ENCODE assay signal across 8 mouse cellular contexts in genomic region chr2:27428071-27428470, GRCm38 (mm10). TPM values are rescaled to one million over a fixed set of nuclear protein-coding genes. Genes with fewer than 3 reads are reported as not detected.
DNase-seq lines count a peak whose midpoint lies in the region; ATAC-seq and TF ChIP-seq lines count a peak whose summit lies in the region.

No protein-coding gene starts in this region.

- peaks cover 34% of the 10 kb centered on the region for H3K79me2 ChIP-seq in C2C12 (ENCODE audit: control insufficient read depth, insufficient read depth)

- ATAC-seq in granulocyte monocyte progenitor cell, adult 5-6 weeks (replicated peaks; ENCODE audit: poor library complexity, severe bottlenecking): peak; percentile 41
- ATAC-seq in kidney, postnatal 0 days (replicated peaks; ENCODE audit: low FRiP score, low read depth): no peak
- no peak for ATAC-seq in liver, embryonic 11.5 days (replicated peaks; ENCODE audit: low FRiP score)
- 0 out of 2 replicates have a peak, but pooled peaks have one; percentile 19 for ATAC-seq in neural tube, embryonic 12.5 days (ENCODE audit: low FRiP score, low read depth)
- no peak for ATAC-seq in stomach, postnatal 0 days (ENCODE audit: low FRiP score, low TSS enrichment)

- no peak overlapping the region for H3K4me3 ChIP-seq in C2C12 (ENCODE audit: insufficient read depth, poor library complexity, severe bottlenecking)
- no peak overlapping the region for H3K4me3 ChIP-seq in kidney, postnatal 0 days (replicated peaks; ENCODE audit: low read depth, low read length)
- no peak overlapping the region for H3K4me3 ChIP-seq in liver, embryonic 11.5 days (ENCODE audit: low read depth, low read length)
- H3K4me3 ChIP-seq in neural tube, embryonic 12.5 days: no peak overlapping the region
- H3K4me3 ChIP-seq in stomach, postnatal 0 days (ENCODE audit: low read depth, low read length): no peak overlapping the region

- no peak overlapping the region for H3ac ChIP-seq in C2C12 (ENCODE audit: control insufficient read depth, insufficient read length, low read depth)

- no peaks in the 10 kb centered on the region for H3K9me3 ChIP-seq in kidney, postnatal 0 days (replicated peaks; ENCODE audit: low read length)
- no peaks in the 10 kb centered on the region for H3K9me3 ChIP-seq in liver, embryonic 11.5 days (ENCODE audit: control insufficient read depth, low read length)
- H3K9me3 ChIP-seq in neural tube, embryonic 12.5 days: no peaks in the 10 kb centered on the region
- H3K9me3 ChIP-seq in stomach, postnatal 0 days (ENCODE audit: control insufficient read depth, low read length): no peaks in the 10 kb centered on the region

- DNase-seq in adrenal gland, postnatal 14 days: peak; percentile 92
- DNase-seq in embryo, embryonic 9.5 days (ENCODE audit: extremely low spot score): peak; percentile 85
- peak; percentile 92 for DNase-seq in kidney, postnatal 0 days (ENCODE audit: low spot score)
- DNase-seq in liver, embryonic 11.5 days (ENCODE audit: low spot score): peak; percentile 77
- peak; percentile 79 for DNase-seq in stomach, postnatal 0 days (ENCODE audit: low spot score)

- no peak overlapping the region for H3K27ac ChIP-seq in kidney, postnatal 0 days
- no peak overlapping the region for H3K27ac ChIP-seq in liver, embryonic 11.5 days (ENCODE audit: low read depth, low read length)
- no peak overlapping the region for H3K27ac ChIP-seq in neural tube, embryonic 12.5 days
- no peak overlapping the region for H3K27ac ChIP-seq in stomach, postnatal 0 days (replicated peaks)

- no peak overlapping the region for H3K4me2 ChIP-seq in kidney, postnatal 0 days (ENCODE audit: low read length)
- no peak overlapping the region for H3K4me2 ChIP-seq in liver, embryonic 11.5 days
- H3K4me2 ChIP-seq in neural tube, embryonic 12.5 days (replicated peaks): peak overlapping the region; percentile 98; the same call in 1 of the 2 replicates
- H3K4me2 ChIP-seq in stomach, postnatal 0 days (replicated peaks; ENCODE audit: low read depth): no peak overlapping the region

- TF ChIP-seq EP300 in stomach, postnatal 0 days (optimal IDR thresholded peaks at IDR 0.05): no peak

- H3K27me3 ChIP-seq in C2C12 (ENCODE audit: control insufficient read depth, insufficient read depth, insufficient read length): no peaks in the 10 kb centered on the region
- H3K27me3 ChIP-seq in kidney, postnatal 0 days (ENCODE audit: insufficient read depth, low read length): no peaks in the 10 kb centered on the region
- no peaks in the 10 kb centered on the region for H3K27me3 ChIP-seq in liver, embryonic 11.5 days (replicated peaks; ENCODE audit: control insufficient read depth, insufficient read depth, low read length)
- H3K27me3 ChIP-seq in neural tube, embryonic 12.5 days (replicated peaks): no peaks in the 10 kb centered on the region
- no peaks in the 10 kb centered on the region for H3K27me3 ChIP-seq in stomach, postnatal 0 days (ENCODE audit: control insufficient read depth, insufficient read depth, low read length)

- WGBS in kidney, postnatal 0 days: 0% methylated on average over 4 of the region's 4 CpGs
- WGBS in liver, embryonic 11.5 days: under 1% methylated on average over 4 of the region's 4 CpGs
- 0% methylated on average over 4 of the region's 4 CpGs for WGBS in neural tube, embryonic 12.5 days
- WGBS in stomach, postnatal 0 days: 2% methylated on average over 4 of the region's 4 CpGs

- TF ChIP-seq CTCF in C2C12 (IDR thresholded peaks at IDR 0.05; ENCODE audit: control insufficient read depth, insufficient read depth, insufficient read length): peak; percentile 77
- peak; percentile 99 for TF ChIP-seq CTCF in kidney, postnatal 0 days (IDR thresholded peaks at IDR 0.05; ENCODE audit: low read depth)
- TF ChIP-seq CTCF in stomach, postnatal 0 days (IDR thresholded peaks at IDR 0.05; ENCODE audit: low read depth): peak; percentile 99

- 0 out of 2 replicates have a peak, but pooled peaks cover 11% of the 10 kb centered on the region for H3K4me1 ChIP-seq in kidney, postnatal 0 days (replicated peaks; ENCODE audit: insufficient read depth, low read length)
- peaks cover 32% of the 10 kb centered on the region for H3K4me1 ChIP-seq in liver, embryonic 11.5 days (replicated peaks; ENCODE audit: control insufficient read depth, insufficient read depth, low read length)
- peaks cover 36% of the 10 kb centered on the region for H3K4me1 ChIP-seq in neural tube, embryonic 12.5 days
- H3K4me1 ChIP-seq in stomach, postnatal 0 days (replicated peaks; ENCODE audit: control insufficient read depth, insufficient read depth): peaks cover 3% of the 10 kb centered on the region; the same call in 1 of the 2 replicates

- H3K9ac ChIP-seq in kidney, postnatal 0 days (ENCODE audit: low read depth, low read length): no peak overlapping the region
- H3K9ac ChIP-seq in liver, embryonic 11.5 days (ENCODE audit: low read depth, low read length): no peak overlapping the region
- H3K9ac ChIP-seq in neural tube, embryonic 12.5 days: no peak overlapping the region
- H3K9ac ChIP-seq in stomach, postnatal 0 days (ENCODE audit: low read length): no peak overlapping the region

- peaks cover 22% of the 10 kb centered on the region for H3K79me3 ChIP-seq in C2C12 (ENCODE audit: low read depth)

- no peaks in the 10 kb centered on the region for H3K36me3 ChIP-seq in C2C12 (ENCODE audit: control insufficient read depth, insufficient read depth)
- H3K36me3 ChIP-seq in kidney, postnatal 0 days (ENCODE audit: insufficient read depth, low read length): no peaks in the 10 kb centered on the region
- no peaks in the 10 kb centered on the region for H3K36me3 ChIP-seq in liver, embryonic 11.5 days (ENCODE audit: control insufficient read depth, insufficient read depth, low read length)
- no peaks in the 10 kb centered on the region for H3K36me3 ChIP-seq in neural tube, embryonic 12.5 days
- H3K36me3 ChIP-seq in stomach, postnatal 0 days (ENCODE audit: control insufficient read depth, insufficient read depth, low read length): no peaks in the 10 kb centered on the region

TF ChIP-seq in C2C12, 6 proteins besides CTCF, POLR2A, EP300 and RAD21:
- TF ChIP-seq MYOD1 (IDR thresholded peaks at IDR 0.05; ENCODE audit: control insufficient read depth, insufficient read length, low read depth) (no peak), MAX (IDR thresholded peaks at IDR 0.05) (peak; percentile 62)

RNA-seq across cellular contexts. Expression of gene Vav2, which starts 1.2 kb away (rescaled TPM):
- 13.0 TPM for polyA plus RNA-seq in C2C12 (2012; fragmentation: generic; extraction: Trizol)
- 21.7 and 28.3 TPM in 2 replicates for total RNA-seq in adrenal gland, postnatal 14 days (2021)
- total RNA-seq in granulocyte monocyte progenitor cell, adult 5-6 weeks (2014; fragmentation: Nextera tagmentation): 6.3 and 14.9 TPM in 2 replicates
- 6.9 and 7.2 TPM in 2 replicates for total RNA-seq in granulocyte monocyte progenitor cell, adult 5-6 weeks (2017)
- polyA plus RNA-seq in kidney, postnatal 0 days (2015; fragmentation: Nextera tagmentation; extraction: Ambion mirVana): 4.7 and 5.6 TPM in 2 replicates
- 6.0 and 6.6 TPM in 2 replicates for polyA plus RNA-seq in liver, embryonic 11.5 days (2014; fragmentation: Nextera tagmentation; extraction: Ambion mirVana)
- 25.3 and 29.9 TPM in 2 replicates for polyA plus RNA-seq in neural tube, embryonic 12.5 days (2016; fragmentation: Nextera tagmentation; extraction: Ambion mirVana)
- polyA plus RNA-seq in stomach, postnatal 0 days (2015; fragmentation: Nextera tagmentation; extraction: Ambion mirVana): 2.7 and 2.9 TPM in 2 replicates

RNA-seq across cellular contexts. Expression of gene Brd3os, which starts 14.1 kb away (rescaled TPM):
- polyA plus RNA-seq in C2C12 (2012; fragmentation: generic; extraction: Trizol): 5.5 TPM
- total RNA-seq in adrenal gland, postnatal 14 days (2021): 5.0 and 7.9 TPM in 2 replicates
- 0.77 and 2.9 TPM in 2 replicates for total RNA-seq in granulocyte monocyte progenitor cell, adult 5-6 weeks (2014; fragmentation: Nextera tagmentation)
- not detected in 2 replicates for total RNA-seq in granulocyte monocyte progenitor cell, adult 5-6 weeks (2017)
- 10.2 TPM in 2 replicates for polyA plus RNA-seq in kidney, postnatal 0 days (2015; fragmentation: Nextera tagmentation; extraction: Ambion mirVana)
- polyA plus RNA-seq in liver, embryonic 11.5 days (2014; fragmentation: Nextera tagmentation; extraction: Ambion mirVana): 2.2 and 2.8 TPM in 2 replicates
- polyA plus RNA-seq in neural tube, embryonic 12.5 days (2016; fragmentation: Nextera tagmentation; extraction: Ambion mirVana): 19.4 and 19.5 TPM in 2 replicates
- 2.8 and 3.4 TPM in 2 replicates for polyA plus RNA-seq in stomach, postnatal 0 days (2015; fragmentation: Nextera tagmentation; extraction: Ambion mirVana)

Comparison
In these comparisons a context has a peak if more than half of its experiments do, and no peak if none do; other contexts are left out.
1. ATAC-seq: peak in granulocyte monocyte progenitor cell, adult 5-6 weeks (single experiment) and neural tube, embryonic 12.5 days (single experiment); none in kidney, postnatal 0 days (single experiment), liver, embryonic 11.5 days (single experiment) and stomach, postnatal 0 days (single experiment).
2. Peak in every context shown above with its lines, with median percentiles within 50 percentile points of each other: CTCF ChIP-seq and DNase-seq.